Mouse (Mus musculus): ENCODE measurements around the gene Cntn2.

- TF ChIP-seq CTCF (IDR thresholded peaks at IDR 0.05) = no peak
- no peak for TF ChIP-seq EP300 (IDR thresholded peaks at IDR 0.05)
Observed at GRCm38 (mm10) chr1:132535541-132535940, 7.5 kb downstream of the Cntn2 start.

Measured in lung, postnatal 0 days (tissue).